Mouse (Mus musculus) intestine, postnatal 0 days (tissue): ENCODE measurements at regions not wholly inside any gene's neighbourhood (a gene's known extent, or its start where the extent isn't known, plus 50 kb on each side); places are given as distances from the start of the nearest gene placed in this dataset.

ENCODE experiments used
- ATAC-seq: fragments of 200-750 bp; cut with Nextera tagmentation; 2 replicates; pipeline ENCODE4 v1.8.0; 2017; ENCODE audit warnings: mild to moderate bottlenecking, moderate TSS enrichment, moderate library complexity
- H3K27ac ChIP-seq: fragments of 300-500 bp; sonication (generic); 2 replicates; pipeline ENCODE4 v1.5.1; 2014; ENCODE audit warnings: mild to moderate bottlenecking, low read depth, low read length, moderate library complexity
- H3K27me3 ChIP-seq: fragments of 300-500 bp; sonication (generic); replicated peaks from 2 replicates; pipeline ENCODE4 v1.6.1; 2014; ENCODE audit warnings: low read length, mixed read lengths; ENCODE audit not compliant: control insufficient read depth, insufficient read depth
- H3K36me3 ChIP-seq: fragments of 300-500 bp; sonication (generic); 2 replicates; pipeline ENCODE4 v1.6.1; 2014; ENCODE audit warnings: mild to moderate bottlenecking, moderate library complexity; ENCODE audit not compliant: control insufficient read depth, insufficient read depth
- H3K4me1 ChIP-seq: fragments of 300-500 bp; sonication (generic); replicated peaks from 2 replicates; pipeline ENCODE4 v1.6.1; 2014; ENCODE audit warnings: antibody characterized with exemption, low read length, mixed read lengths; ENCODE audit not compliant: control insufficient read depth, insufficient read depth
- H3K4me2 ChIP-seq: fragments of 300-500 bp; sonication (generic); replicated peaks from 2 replicates; pipeline ENCODE4 v1.6.1; 2014; ENCODE audit warnings: low read depth, mild to moderate bottlenecking, moderate library complexity
- H3K4me3 ChIP-seq: fragments of 300-500 bp; sonication (generic); 2 replicates; pipeline ENCODE4 v1.5.1; 2014; ENCODE audit warnings: low read depth, low read length
- H3K9ac ChIP-seq: fragments of 300-500 bp; sonication (generic); 2 replicates; pipeline ENCODE4 v1.6.1; 2014; ENCODE audit warnings: mild to moderate bottlenecking, low read depth, low read length
- H3K9me3 ChIP-seq: fragments of 300-500 bp; sonication (generic); 2 replicates; pipeline ENCODE4 v1.6.1; 2016; ENCODE audit warnings: mixed run types; ENCODE audit not compliant: control insufficient read depth
- CTCF ChIP-seq: sonication (generic); IDR thresholded peaks from 2 replicates; pipeline ENCODE4 v1.5.1; 2016; ENCODE audit warnings: low read depth, mild to moderate bottlenecking, control low read depth, antibody characterized with exemption, moderate library complexity

DNA sequence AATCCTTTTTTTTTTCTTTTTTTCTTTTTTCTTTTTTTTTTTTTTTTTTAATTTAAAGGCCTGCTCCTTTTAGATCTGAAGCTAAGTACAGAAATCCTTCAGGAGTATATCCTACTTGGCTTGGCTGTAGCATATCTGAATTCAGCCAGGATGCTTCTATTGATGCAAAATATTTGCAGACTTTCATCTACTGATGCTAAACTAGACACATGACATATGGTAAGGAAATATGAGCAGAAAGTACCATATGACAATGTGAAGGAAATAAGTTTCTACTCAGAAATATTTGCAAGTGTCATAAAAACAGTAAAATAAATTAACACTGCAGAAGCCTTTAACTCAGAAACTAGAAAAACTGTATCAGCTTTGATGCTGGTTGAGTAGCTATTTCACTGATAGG, 61.4 kb upstream of the Myo3a start:
- Histone ChIP-seq H3K4me1 (no peaks in the 10 kb centered on the region), H3K27ac (no peak overlapping the region), H3K27me3 (no peaks in the 10 kb centered on the region), H3K4me2 (no peak overlapping the region), H3K36me3 (no peaks in the 10 kb centered on the region), H3K4me3 (no peak overlapping the region), H3K9me3 (no peaks in the 10 kb centered on the region), H3K9ac (no peak overlapping the region)
- no peak for ATAC-seq
- TF ChIP-seq CTCF, result no peak
